Mouse (Mus musculus): Measurements from ENCODE around the gene Synj2bp. TPM values are rescaled to one million over a fixed set of nuclear protein-coding genes. Genes with fewer than 3 reads are reported as not detected.
A peak's percentile ranks its signal among the peaks of the same experiment; 100 is the strongest.
"Not testable (repeated sequence)": the region's sequence is repeated elsewhere in the genome, so short reads cannot be mapped to it uniquely, and the experiment has no call there.

Gene Synj2bp
- total RNA-seq (2014; fragmentation: Nextera tagmentation), result 26.1 and 41.5 TPM in 2 replicates
- 35.6 and 46.6 TPM in 2 replicates for total RNA-seq (2017)

GRCm38 (mm10) chr12:81532316-81533028 lies at the start of gene Synj2bp, which contains the start of gene Gm20498:
Gene Synj2bp (minus strand): TSS chr12:81532911.
Gene Gm20498 (minus strand): TSS chr12:81532905.
- peak; percentile 93 for ATAC-seq (replicated peaks; ENCODE audit: poor library complexity, severe bottlenecking)

GRCm38 (mm10) chr12:81568374-81568773 lies 35.7 kb upstream of the Synj2bp start, which contains the start of gene Adam21:
Gene Adam21 (minus strand): TSS chr12:81568474.
- no peak for ATAC-seq (replicated peaks; ENCODE audit: poor library complexity, severe bottlenecking)

- ATAC-seq (replicated peaks; ENCODE audit: poor library complexity, severe bottlenecking), result no peak
Observed at GRCm38 (mm10) chr12:81567931-81568330, 35.2 kb upstream of the Synj2bp start.

GRCm38 (mm10) chr12:81564173-81564572 lies 31.5 kb upstream of the Synj2bp start:
- no peak for ATAC-seq (replicated peaks; ENCODE audit: poor library complexity, severe bottlenecking)

GRCm38 (mm10) chr12:81549286-81549685 lies 16.6 kb upstream of the Synj2bp start:
- no peak for ATAC-seq (replicated peaks; ENCODE audit: poor library complexity, severe bottlenecking)

- no peak for ATAC-seq (replicated peaks; ENCODE audit: poor library complexity, severe bottlenecking)
Observed at GRCm38 (mm10) chr12:81547163-81547562, 14.5 kb upstream of the Synj2bp start.

GRCm38 (mm10) chr12:81533029-81533419 lies 313 bp upstream of the Synj2bp start:
- no peak for ATAC-seq (replicated peaks; ENCODE audit: poor library complexity, severe bottlenecking)

GRCm38 (mm10) chr12:81530587-81530986 lies 2.1 kb downstream of the Synj2bp start:
- 0 out of 2 replicates have a peak, but pooled peaks have one; percentile 19 for ATAC-seq (replicated peaks; ENCODE audit: poor library complexity, severe bottlenecking)

- not testable (repeated sequence) for ATAC-seq (replicated peaks; ENCODE audit: poor library complexity, severe bottlenecking)
Observed at GRCm38 (mm10) chr12:81496906-81497305, 35.8 kb downstream of the Synj2bp start.

- ATAC-seq (replicated peaks; ENCODE audit: poor library complexity, severe bottlenecking), result no peak
Observed at GRCm38 (mm10) chr12:81490491-81490890, 42.2 kb downstream of the Synj2bp start.

GRCm38 (mm10) chr12:81485311-81485710 lies 47.4 kb downstream of the Synj2bp start:
- ATAC-seq (replicated peaks; ENCODE audit: poor library complexity, severe bottlenecking), result no peak

GRCm38 (mm10) chr12:81484727-81485191 lies 48.0 kb downstream of the Synj2bp start, which contains the start of gene Cox16:
Gene Cox16 (minus strand): TSS chr12:81485127.
- ATAC-seq (replicated peaks; ENCODE audit: poor library complexity, severe bottlenecking), result peak; percentile 99

GRCm38 (mm10) chr12:81484212-81484611 lies 48.5 kb downstream of the Synj2bp start:
- ATAC-seq (replicated peaks; ENCODE audit: poor library complexity, severe bottlenecking), result no peak

- no peak for ATAC-seq (replicated peaks; ENCODE audit: poor library complexity, severe bottlenecking)
Observed at GRCm38 (mm10) chr12:81483656-81484055, 49.1 kb downstream of the Synj2bp start.

GRCm38 (mm10) chr12:81459051-81459450 lies 73.7 kb downstream of the Synj2bp start:
- ATAC-seq (replicated peaks; ENCODE audit: poor library complexity, severe bottlenecking), result not testable (repeated sequence)

Other genes starting within 250 kb of the Synj2bp start
- gene Slc8a3, start 199.7 kb downstream of the Synj2bp start, total RNA-seq (2014; fragmentation: Nextera tagmentation), result not detected in 2 replicates
- gene Slc8a3, start 199.7 kb downstream of the Synj2bp start, total RNA-seq (2017), result not detected in 2 replicates
- gene Gm4787, start 153.4 kb downstream of the Synj2bp start, total RNA-seq (2014; fragmentation: Nextera tagmentation), result 0.80 and 2.6 TPM in 2 replicates
- 0.43 TPM in 1 of 2 replicates, not detected in the other for gene Gm4787, start 153.4 kb downstream of the Synj2bp start, total RNA-seq (2017)
- 4.1 and 7.5 TPM in 2 replicates for gene Adam4, start 111.0 kb downstream of the Synj2bp start, total RNA-seq (2014; fragmentation: Nextera tagmentation)
- gene Adam4, start 111.0 kb downstream of the Synj2bp start, total RNA-seq (2017), result 1.2 and 1.7 TPM in 2 replicates
- gene Cox16, start 47.8 kb downstream of the Synj2bp start, total RNA-seq (2014; fragmentation: Nextera tagmentation), result 80.9 and 149 TPM in 2 replicates
- gene Cox16, start 47.8 kb downstream of the Synj2bp start, total RNA-seq (2017), result 137 and 190 TPM in 2 replicates
- 7.9 and 13.8 TPM in 2 replicates for gene Gm20498, start within 50 bp of the Synj2bp start, total RNA-seq (2014; fragmentation: Nextera tagmentation)
- 33.1 and 34.2 TPM in 2 replicates for gene Gm20498, start within 50 bp of the Synj2bp start, total RNA-seq (2017)
- gene Adam21, start 35.6 kb upstream of the Synj2bp start, total RNA-seq (2014; fragmentation: Nextera tagmentation), result not detected in 2 replicates
- gene Adam21, start 35.6 kb upstream of the Synj2bp start, total RNA-seq (2017), result not detected in 2 replicates
- 27.8 and 41.4 TPM in 2 replicates for gene Med6, start 62.1 kb upstream of the Synj2bp start, total RNA-seq (2014; fragmentation: Nextera tagmentation)
- gene Med6, start 62.1 kb upstream of the Synj2bp start, total RNA-seq (2017), result 67.2 and 71.7 TPM in 2 replicates
- not detected in 2 replicates for gene Ttc9, start 98.3 kb upstream of the Synj2bp start, total RNA-seq (2014; fragmentation: Nextera tagmentation)
- gene Ttc9, start 98.3 kb upstream of the Synj2bp start, total RNA-seq (2017), result not detected in 2 replicates
- gene Map3k9, start 248.3 kb upstream of the Synj2bp start, total RNA-seq (2014; fragmentation: Nextera tagmentation), result 1.2 TPM in 1 of 2 replicates, not detected in the other
- 0.72 and 0.73 TPM in 2 replicates for gene Map3k9, start 248.3 kb upstream of the Synj2bp start, total RNA-seq (2017)